Mouse (Mus musculus): ENCODE data around the gene Slc47a1. TPM values are rescaled to one million over a fixed set of nuclear protein-coding genes. Genes with fewer than 3 reads are reported as not detected.
A peak's percentile ranks its signal among the peaks of the same experiment; 100 is the strongest.
"Not testable (repeated sequence)": the region's sequence is repeated elsewhere in the genome, so short reads cannot be mapped to it uniquely, and the experiment has no call there.

The Slc47a1 gene
- 10 to 100 TPM; 23.6 to 26.1 TPM for total RNA-seq (2021)
- long read RNA-seq, experiment 1, partial matches to known transcripts = 23 of 54 reads
- long read RNA-seq, experiment 1, other reads (novel, unspliced or antisense) = 27 of 54 reads
- long read RNA-seq, experiment 2, transcript Slc47a1-201 (17 exons, 2,639 nt) = major isoform, 6 of 29 reads
- long read RNA-seq, experiment 2, partial matches to known transcripts = 5 of 29 reads
- long read RNA-seq, experiment 2, other reads (novel, unspliced or antisense) = 18 of 29 reads

GRCm38 (mm10) chr11:61377881-61378613 is at the start of gene Slc47a1:
TSS of gene Slc47a1 (minus strand) at chr11:61378345.
- peak; percentile 39 to 47 for DNase-seq

- DNase-seq = no peak
Observed at GRCm38 (mm10) chr11:61419253-61419652, 41.1 kb upstream of the Slc47a1 start.

DNA sequence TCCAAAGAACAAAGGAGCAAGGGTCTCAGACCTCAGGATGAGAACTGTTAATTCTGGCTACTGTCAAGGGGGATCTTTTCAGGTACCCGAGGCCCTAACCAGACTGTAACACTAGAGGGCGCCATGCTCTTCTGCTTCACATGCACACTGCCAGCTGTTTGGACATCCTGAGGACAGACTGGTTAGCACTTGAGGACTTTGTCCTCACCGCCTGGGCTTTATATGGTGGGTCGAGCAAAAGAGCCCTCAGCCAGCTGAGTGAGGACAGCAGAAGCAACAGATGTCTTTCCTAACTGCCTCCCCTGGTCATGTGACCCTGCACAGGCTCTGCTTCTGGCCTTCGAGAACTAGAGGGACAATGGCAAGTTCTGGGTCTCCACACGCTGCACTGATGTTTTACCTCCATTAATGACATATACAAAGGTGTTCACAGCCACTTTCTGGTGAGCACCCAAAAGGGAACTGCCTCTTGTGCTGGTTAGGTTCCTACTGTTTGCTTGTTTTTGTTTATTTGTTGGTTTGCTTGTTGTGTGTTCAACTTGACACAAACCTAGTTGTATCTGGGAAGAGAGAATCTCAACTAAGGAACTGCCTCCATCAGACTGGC is 39.9 kb upstream of the Slc47a1 start:
- peak; percentile 83 to 92 for DNase-seq

- DNase-seq = peak in 1 of 2 experiments; percentile 53
Observed at GRCm38 (mm10) chr11:61416540-61416939, 38.4 kb upstream of the Slc47a1 start.

- no peak for DNase-seq
Observed at GRCm38 (mm10) chr11:61415444-61415843, 37.3 kb upstream of the Slc47a1 start.

DNA sequence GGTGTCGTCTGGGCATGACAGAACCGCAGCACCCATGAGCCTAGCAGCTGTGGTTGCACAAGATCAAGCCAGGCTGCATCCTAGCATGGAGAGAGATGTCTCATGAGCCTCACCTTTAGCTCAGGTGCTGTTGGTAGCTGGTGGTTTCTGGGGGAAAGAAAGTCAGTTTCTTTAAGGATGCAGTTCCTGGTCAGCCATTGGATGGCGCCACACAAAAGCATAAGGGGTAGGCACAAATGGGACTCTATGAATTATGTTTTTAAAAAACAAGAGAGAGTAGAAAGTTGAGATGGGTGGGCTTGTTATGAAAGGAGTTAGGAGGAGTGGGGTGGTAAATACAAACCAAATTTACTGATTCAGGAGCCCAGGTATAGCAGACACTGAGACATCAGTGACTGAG is 36.4 kb upstream of the Slc47a1 start:
- no peak for DNase-seq

GRCm38 (mm10) chr11:61413411-61413810 is 35.3 kb upstream of the Slc47a1 start:
- no peak for DNase-seq

GRCm38 (mm10) chr11:61411809-61412208 is 33.7 kb upstream of the Slc47a1 start:
- no peak for DNase-seq

GRCm38 (mm10) chr11:61411221-61411620 is 33.1 kb upstream of the Slc47a1 start:
- no peak for DNase-seq

GRCm38 (mm10) chr11:61410129-61410528 is 32.0 kb upstream of the Slc47a1 start:
- DNase-seq = peak; percentile 80 to 97

DNA sequence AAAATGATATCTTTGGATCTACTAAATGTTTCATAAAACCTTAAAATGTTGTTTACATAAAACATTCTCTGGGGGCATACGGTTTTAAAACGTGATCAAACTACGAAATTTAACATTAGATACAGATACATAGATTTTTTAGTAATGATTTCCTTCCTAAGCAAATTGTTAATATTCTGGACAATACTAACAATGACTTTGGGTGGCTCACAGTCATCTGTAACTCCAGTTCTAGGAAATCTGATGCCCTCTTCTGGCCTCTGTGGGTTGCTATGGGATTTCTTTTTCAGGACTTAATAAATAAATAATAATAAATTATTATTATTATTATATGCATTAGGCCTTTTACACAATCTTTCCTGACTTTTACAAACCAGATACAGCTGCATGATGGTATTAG is 30.9 kb upstream of the Slc47a1 start:
- peak; percentile 29 to 41 for DNase-seq

- DNase-seq = peak; percentile 87 to 90
Observed at GRCm38 (mm10) chr11:61408184-61409027, 30.3 kb upstream of the Slc47a1 start.

- DNase-seq = peak; percentile 94 to 99
Observed at GRCm38 (mm10) chr11:61407638-61408183, 29.6 kb upstream of the Slc47a1 start.

GRCm38 (mm10) chr11:61401794-61402193 is 23.6 kb upstream of the Slc47a1 start:
- DNase-seq = no peak

GRCm38 (mm10) chr11:61400681-61401346 is 22.7 kb upstream of the Slc47a1 start:
- DNase-seq = peak; percentile 60 to 75

- not testable (repeated sequence) for DNase-seq
Observed at GRCm38 (mm10) chr11:61397423-61398043, 19.4 kb upstream of the Slc47a1 start.

GRCm38 (mm10) chr11:61388936-61389335 is 10.8 kb upstream of the Slc47a1 start:
- no peak for DNase-seq

DNA sequence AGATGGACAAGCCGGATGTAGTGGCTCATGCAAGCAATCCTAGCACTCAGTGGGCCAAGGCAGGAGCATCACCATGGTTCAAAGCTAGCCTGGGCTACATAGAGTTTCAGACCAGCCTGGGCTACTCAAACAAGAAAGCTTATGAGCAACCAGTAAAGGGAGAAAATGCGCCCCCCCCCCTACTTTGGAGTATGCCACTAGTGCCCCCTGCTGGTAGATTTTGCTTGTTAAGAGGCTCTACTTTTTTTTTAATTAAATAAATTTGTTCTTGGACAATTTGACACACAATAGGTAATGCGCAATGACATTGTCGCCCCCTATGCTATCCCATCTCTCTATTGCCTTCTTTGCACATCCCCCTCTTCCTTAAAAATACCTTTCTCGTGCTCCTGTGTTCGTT is 9.9 kb upstream of the Slc47a1 start:
- DNase-seq = peak; percentile 12 to 74

DNA sequence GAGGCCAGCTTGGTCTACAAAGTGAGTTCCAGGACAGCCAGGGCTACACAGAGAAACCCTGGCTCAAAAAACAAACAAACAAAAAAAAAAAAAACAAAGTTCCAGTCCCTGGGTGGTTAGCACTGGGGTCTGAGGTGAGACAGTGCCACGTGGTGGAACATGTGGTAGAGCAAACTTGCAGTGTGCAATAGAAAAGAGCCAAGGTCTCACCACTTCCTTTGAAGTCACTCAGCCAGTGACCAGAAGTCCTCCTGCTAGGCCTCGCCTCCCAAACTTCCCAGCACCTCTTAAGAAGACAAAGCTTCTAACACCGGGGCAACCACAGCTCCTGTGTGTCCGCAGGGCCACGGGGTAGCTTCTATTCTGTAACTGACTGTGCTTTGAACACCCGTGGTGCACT is 9.1 kb upstream of the Slc47a1 start:
- no peak for DNase-seq

- no peak for DNase-seq
Observed at GRCm38 (mm10) chr11:61385725-61386124, 7.6 kb upstream of the Slc47a1 start.

- DNase-seq = no peak
Observed at GRCm38 (mm10) chr11:61381272-61381671, 3.1 kb upstream of the Slc47a1 start.
